Mouse (Mus musculus): ENCODE data around the gene Pcnp. TPM values are rescaled to one million over a fixed set of nuclear protein-coding genes. Genes with fewer than 3 reads are reported as not detected.

Pcnp gene
- polyA plus RNA-seq, 1 experiment, result 97.1 TPM

GRCm38 (mm10) chr16:55994235-55994634, 35.3 kb downstream of the Pcnp start:
- TF ChIP-seq CTCF (IDR thresholded peaks at IDR 0.05; ENCODE audit: control insufficient read depth, insufficient read depth, low read length) (no peak), POLR2A (IDR thresholded peaks at IDR 0.05; ENCODE audit: borderline replicate concordance, control insufficient read depth, low read depth, low read length) (no peak)
- no peaks in the 10 kb centered on the region; the same call in none of the 2 replicates for H3K4me1 ChIP-seq (ENCODE audit: control insufficient read depth, insufficient read depth, low read length)
- no peak overlapping the region for H3K27ac ChIP-seq (ENCODE audit: control insufficient read depth, insufficient read depth, low read depth, low read length, poor library complexity)
- WGBS, result 51% methylated on average over 2 of the region's 2 CpGs
- H3K4me3 ChIP-seq (replicated peaks; ENCODE audit: control insufficient read depth, low read depth, low read length), result no peak overlapping the region

- no peak overlapping the region for H3K27ac ChIP-seq (ENCODE audit: control insufficient read depth, insufficient read depth, low read depth, low read length, poor library complexity)
- H3K4me3 ChIP-seq (replicated peaks; ENCODE audit: control insufficient read depth, low read depth, low read length), result no peak overlapping the region
- no peaks in the 10 kb centered on the region; the same call in none of the 2 replicates for H3K4me1 ChIP-seq (ENCODE audit: control insufficient read depth, insufficient read depth, low read length)
- WGBS, result 34% methylated on average over 4 of the region's 4 CpGs
- TF ChIP-seq POLR2A (IDR thresholded peaks at IDR 0.05; ENCODE audit: borderline replicate concordance, control insufficient read depth, low read depth, low read length) (no peak), CTCF (IDR thresholded peaks at IDR 0.05; ENCODE audit: control insufficient read depth, insufficient read depth, low read length) (no peak)
Observed at GRCm38 (mm10) chr16:55990311-55990710, 39.2 kb downstream of the Pcnp start.

- no peak for TF ChIP-seq POLR2A (IDR thresholded peaks at IDR 0.05; ENCODE audit: borderline replicate concordance, control insufficient read depth, low read depth, low read length)
- TF ChIP-seq CTCF (IDR thresholded peaks at IDR 0.05; ENCODE audit: control insufficient read depth, insufficient read depth, low read length), result no peak
- H3K4me3 ChIP-seq (replicated peaks; ENCODE audit: control insufficient read depth, low read depth, low read length), result no peak overlapping the region
- H3K27ac ChIP-seq (ENCODE audit: control insufficient read depth, insufficient read depth, low read depth, low read length, poor library complexity), result no peak overlapping the region
- H3K4me1 ChIP-seq (ENCODE audit: control insufficient read depth, insufficient read depth, low read length), result no peaks in the 10 kb centered on the region; the same call in none of the 2 replicates
- 87% methylated on average over 3 of the region's 3 CpGs for WGBS
Observed at GRCm38 (mm10) chr16:55986001-55986400, 43.5 kb downstream of the Pcnp start.

- no peaks in the 10 kb centered on the region; the same call in 1 of the 2 replicates for H3K4me1 ChIP-seq (ENCODE audit: control insufficient read depth, insufficient read depth, low read length)
- no peak for TF ChIP-seq POLR2A (IDR thresholded peaks at IDR 0.05; ENCODE audit: borderline replicate concordance, control insufficient read depth, low read depth, low read length)
- no peak for TF ChIP-seq CTCF (IDR thresholded peaks at IDR 0.05; ENCODE audit: control insufficient read depth, insufficient read depth, low read length)
- under 1% methylated on average over 14 of the region's 14 CpGs for WGBS
- H3K27ac ChIP-seq (ENCODE audit: control insufficient read depth, insufficient read depth, low read depth, low read length, poor library complexity), result peak overlapping the region; percentile 97
- H3K4me3 ChIP-seq (replicated peaks; ENCODE audit: control insufficient read depth, low read depth, low read length), result peak overlapping the region; percentile 97
Observed at GRCm38 (mm10) chr16:55974903-55975285, 54.6 kb downstream of the Pcnp start.

- H3K27ac ChIP-seq (ENCODE audit: control insufficient read depth, insufficient read depth, low read depth, low read length, poor library complexity), result peak overlapping the region; percentile 97
- WGBS, result under 1% methylated on average over 55 of the region's 55 CpGs
- no peaks in the 10 kb centered on the region; the same call in 1 of the 2 replicates for H3K4me1 ChIP-seq (ENCODE audit: control insufficient read depth, insufficient read depth, low read length)
- H3K4me3 ChIP-seq (replicated peaks; ENCODE audit: control insufficient read depth, low read depth, low read length), result peak overlapping the region; percentile 97
- TF ChIP-seq POLR2A (IDR thresholded peaks at IDR 0.05; ENCODE audit: borderline replicate concordance, control insufficient read depth, low read depth, low read length) (0 out of 2 replicates have a peak, but pooled peaks have one; percentile 57), CTCF (IDR thresholded peaks at IDR 0.05; ENCODE audit: control insufficient read depth, insufficient read depth, low read length) (no peak)
Observed at GRCm38 (mm10) chr16:55974256-55974902, 55.2 kb downstream of the Pcnp start.

GRCm38 (mm10) chr16:55973431-55974255, 55.9 kb downstream of the Pcnp start, which contains the start of gene Zbtb11:
Gene Zbtb11, plus strand, starts transcription at chr16:55973883.
- no peaks in the 10 kb centered on the region; the same call in 1 of the 2 replicates for H3K4me1 ChIP-seq (ENCODE audit: control insufficient read depth, insufficient read depth, low read length)
- WGBS, result under 1% methylated on average over 82 of the region's 86 CpGs
- H3K27ac ChIP-seq (ENCODE audit: control insufficient read depth, insufficient read depth, low read depth, low read length, poor library complexity), result peak within 1 kb of the TSS; percentile 97
- peak within 1 kb of the TSS; percentile 97 for H3K4me3 ChIP-seq (replicated peaks; ENCODE audit: control insufficient read depth, low read depth, low read length)
- TF ChIP-seq CTCF (IDR thresholded peaks at IDR 0.05; ENCODE audit: control insufficient read depth, insufficient read depth, low read length) (no peak), POLR2A (IDR thresholded peaks at IDR 0.05; ENCODE audit: borderline replicate concordance, control insufficient read depth, low read depth, low read length) (peak; percentile 68; the same call in 1 of the 2 replicates)

- WGBS, result 59% methylated on average over 10 of the region's 10 CpGs
- no peak for TF ChIP-seq CTCF (IDR thresholded peaks at IDR 0.05; ENCODE audit: control insufficient read depth, insufficient read depth, low read length)
- no peak for TF ChIP-seq POLR2A (IDR thresholded peaks at IDR 0.05; ENCODE audit: borderline replicate concordance, control insufficient read depth, low read depth, low read length)
- no peak overlapping the region for H3K4me3 ChIP-seq (replicated peaks; ENCODE audit: control insufficient read depth, low read depth, low read length)
- H3K4me1 ChIP-seq (ENCODE audit: control insufficient read depth, insufficient read depth, low read length), result no peaks in the 10 kb centered on the region; the same call in 1 of the 2 replicates
- H3K27ac ChIP-seq (ENCODE audit: control insufficient read depth, insufficient read depth, low read depth, low read length, poor library complexity), result no peak overlapping the region
Observed at GRCm38 (mm10) chr16:55972626-55973201, 56.8 kb downstream of the Pcnp start.
